Mouse (Mus musculus) G1E (cell line): ENCODE measurements around the gene Otud1.

Experiments
- CTCF ChIP-seq: IDR thresholded peaks from 2 replicates; pipeline ENCODE4 v1.5.1; 2012; ENCODE audit warnings: low read depth, low read length, inconsistent platforms, mixed read lengths
- GATA1 ChIP-seq: IDR thresholded peaks from 2 replicates; pipeline ENCODE4 v1.6.1; 2012; ENCODE audit warnings: borderline replicate concordance, low read length, inconsistent platforms, mixed read lengths
- GATA2 ChIP-seq: IDR thresholded peaks from 2 replicates; pipeline ENCODE4 v1.6.1; 2012; ENCODE audit warnings: low read depth, low read length, inconsistent platforms, borderline replicate concordance
- POLR2AphosphoS5 ChIP-seq: IDR thresholded peaks from 2 replicates; pipeline ENCODE4 v1.6.1; 2012; ENCODE audit warnings: low read depth, low read length, inconsistent platforms; ENCODE audit not compliant: insufficient replicate concordance
- TAL1 ChIP-seq: conservative IDR thresholded peaks from 2 replicates; pipeline ENCODE4 v1.6.1; 2012; ENCODE audit warnings: low read depth, low read length, inconsistent platforms, mixed read lengths

DNA sequence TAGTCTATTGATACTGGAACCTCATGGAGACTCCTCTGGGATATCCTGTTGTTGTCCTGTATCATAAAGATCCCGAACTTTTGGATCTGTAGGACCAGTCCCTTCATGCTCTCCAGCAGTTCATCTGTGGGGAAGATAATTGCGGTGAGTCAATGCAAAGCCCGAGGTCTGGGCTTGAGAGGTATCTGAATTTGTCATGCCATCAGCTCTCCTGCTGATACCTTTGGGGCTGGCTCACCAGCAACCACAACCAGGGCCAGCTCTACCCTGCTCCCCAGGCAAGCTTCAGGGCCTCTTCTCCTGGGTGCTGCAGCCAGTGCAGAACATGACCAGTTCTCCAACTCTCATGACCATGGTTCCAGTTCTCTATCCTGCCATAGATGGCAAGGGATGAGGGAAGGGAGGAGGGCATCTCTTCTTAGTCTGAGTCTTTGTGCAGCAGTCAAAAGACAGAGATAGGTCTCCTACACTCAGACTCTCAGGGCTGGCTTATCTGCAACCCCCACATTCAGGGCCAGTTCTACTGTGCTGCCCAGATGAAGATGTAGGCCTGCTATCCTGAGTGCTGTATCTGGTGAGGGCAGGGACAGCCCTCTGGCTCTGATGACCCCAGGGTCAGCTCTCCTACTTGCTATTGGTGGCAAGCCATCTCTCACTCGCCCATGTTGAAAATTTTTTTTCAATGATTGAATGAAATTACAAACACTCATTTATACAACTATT lies 42.2 kb downstream of the Otud1 start:
- TF ChIP-seq CTCF (no peak), GATA1 (no peak), TAL1 (no peak), POLR2AphosphoS5 (no peak), GATA2 (no peak)
